Mouse (Mus musculus): Measurements from ENCODE around the gene Kcnq4.

Kcnq4 gene

GRCm38 (mm10) chr4:120669585-120669984, 78.8 kb downstream of the Kcnq4 start:
- DNase-seq = no peak

- peak; percentile 29 to 46 for DNase-seq
Observed at GRCm38 (mm10) chr4:120668551-120668950, 79.9 kb downstream of the Kcnq4 start.

GRCm38 (mm10) chr4:120667555-120667954, 80.9 kb downstream of the Kcnq4 start:
- DNase-seq = no peak

GRCm38 (mm10) chr4:120667045-120667501, 81.3 kb downstream of the Kcnq4 start:
- peak; percentile 34 to 45 for DNase-seq

GRCm38 (mm10) chr4:120666358-120667024, 81.9 kb downstream of the Kcnq4 start, which contains the start of gene Cited4:
Cited4 (plus strand) TSS chr4:120666572.
- peak; percentile 94 to 97 for DNase-seq

GRCm38 (mm10) chr4:120665782-120666181, 82.6 kb downstream of the Kcnq4 start:
- DNase-seq = no peak

- DNase-seq = no peak
Observed at GRCm38 (mm10) chr4:120665144-120665700, 83.2 kb downstream of the Kcnq4 start.

GRCm38 (mm10) chr4:120664601-120665000, 83.8 kb downstream of the Kcnq4 start:
- DNase-seq = no peak

GRCm38 (mm10) chr4:120660485-120660884, 87.9 kb downstream of the Kcnq4 start:
- DNase-seq = no peak

- DNase-seq = no peak
Observed at GRCm38 (mm10) chr4:120655898-120656297, 92.5 kb downstream of the Kcnq4 start.

- no peak for DNase-seq
Observed at GRCm38 (mm10) chr4:120650208-120650592, 98.2 kb downstream of the Kcnq4 start.

GRCm38 (mm10) chr4:120649369-120650207, 98.8 kb downstream of the Kcnq4 start:
- DNase-seq = no peak

Measured in kidney, adult 8-10 months (tissue).